Mouse (Mus musculus): ENCODE measurements at regions not wholly inside any gene's neighbourhood (a gene's known extent, or its start where the extent isn't known, plus 50 kb on each side); places are given as distances from the start of the nearest gene placed in this dataset.

GRCm38 (mm10) chr3:101181958-101182357, 71.9 kb upstream of the Ptgfrn start:
- Histone ChIP-seq H3K27ac (no peak overlapping the region), H3K4me1 (no peaks in the 10 kb centered on the region), H3K4me2 (no peak overlapping the region), H3K27me3 (replicated peaks) (no peaks in the 10 kb centered on the region), H3K9me3 (peaks cover 8% of the 10 kb centered on the region; the same call in 1 of the 2 replicates), H3K36me3 (replicated peaks) (no peaks in the 10 kb centered on the region), H3K4me3 (no peak overlapping the region), H3K9ac (no peak overlapping the region)
- no peak for ATAC-seq (replicated peaks)
- WGBS = 89% methylated on average over 11 of the region's 11 CpGs

DNA sequence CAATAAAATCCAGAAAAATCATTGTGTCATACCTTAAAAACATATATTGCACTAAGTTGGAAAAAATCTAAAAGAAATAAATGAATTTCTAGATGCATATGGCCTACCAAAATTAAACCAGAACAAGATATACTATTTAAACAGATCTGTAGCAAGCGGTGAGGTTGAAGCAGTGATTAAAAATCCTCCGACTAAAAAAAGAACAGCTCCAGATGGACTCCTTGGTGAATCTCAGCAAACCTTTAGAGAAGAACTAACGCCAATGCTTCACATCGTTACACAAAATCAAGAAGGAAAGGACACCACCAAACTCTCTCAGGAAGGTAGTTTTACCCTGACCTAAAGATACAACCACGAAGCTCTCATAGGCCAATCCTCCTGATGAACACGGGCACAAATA, 63.9 kb upstream of the Ptgfrn start:
- peaks cover 4% of the 10 kb centered on the region; the same call in 1 of the 2 replicates for H3K9me3 ChIP-seq
- no peaks in the 10 kb centered on the region for H3K27me3 ChIP-seq (replicated peaks)
- no peak overlapping the region for H3K4me2 ChIP-seq
- no peaks in the 10 kb centered on the region for H3K4me1 ChIP-seq
- no peak for ATAC-seq (replicated peaks)
- H3K27ac ChIP-seq = no peak overlapping the region
- no peak overlapping the region for H3K4me3 ChIP-seq
- no peaks in the 10 kb centered on the region for H3K36me3 ChIP-seq (replicated peaks)
- 93% methylated on average over 6 of the region's 6 CpGs for WGBS
- no peak overlapping the region for H3K9ac ChIP-seq

DNA sequence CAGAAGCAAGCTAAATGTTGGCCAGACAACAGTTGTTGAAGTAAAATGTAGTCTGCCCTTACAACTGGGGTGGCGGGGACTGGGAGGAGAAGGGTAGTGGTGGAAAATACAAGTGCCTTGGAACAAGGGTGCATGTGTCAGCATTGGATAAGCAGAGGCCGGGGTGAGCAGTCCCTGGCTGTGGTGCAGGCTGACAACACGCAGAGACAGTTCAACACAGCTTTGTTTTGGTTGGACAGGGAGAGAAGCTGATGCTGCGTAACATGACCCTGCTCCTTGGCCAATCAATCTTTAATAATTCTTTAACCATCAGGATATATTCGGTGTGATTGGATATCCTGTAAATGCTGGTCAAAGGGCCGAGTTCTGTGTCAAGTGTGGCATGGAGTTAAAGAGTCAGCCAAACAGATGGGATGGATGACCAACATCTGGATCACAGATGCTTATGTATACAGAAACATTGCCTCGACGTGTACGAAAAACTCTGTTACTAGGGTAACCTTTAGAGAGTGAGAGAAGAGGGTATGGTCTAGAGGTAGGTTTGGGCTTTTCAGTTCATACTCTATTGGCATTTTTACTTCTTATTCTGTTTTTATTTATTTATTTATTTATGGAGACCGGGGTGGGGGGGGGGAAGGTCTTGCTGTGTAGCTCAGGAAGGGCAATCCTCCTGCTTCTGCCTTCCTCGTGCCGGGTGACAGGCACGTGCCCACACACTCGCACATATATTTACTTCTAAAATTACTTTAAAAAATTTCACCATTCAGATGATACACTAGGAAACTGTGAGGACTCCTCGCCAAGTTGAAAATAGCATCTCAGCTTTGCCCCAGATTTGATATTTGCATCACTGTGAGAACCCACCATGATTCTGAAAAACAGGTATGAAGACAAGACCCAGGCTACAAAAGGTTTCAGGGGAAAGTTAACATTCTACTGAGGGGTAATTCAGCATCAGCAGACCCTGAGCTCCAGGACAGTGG, 60.2 kb upstream of the Ptgfrn start:
- no peaks in the 10 kb centered on the region for H3K4me1 ChIP-seq
- no peak overlapping the region for H3K4me2 ChIP-seq
- H3K4me3 ChIP-seq = no peak overlapping the region
- H3K9ac ChIP-seq = no peak overlapping the region
- WGBS = 87% methylated on average over 15 of the region's 15 CpGs
- H3K27ac ChIP-seq = no peak overlapping the region
- ATAC-seq (replicated peaks) = no peak
- no peaks in the 10 kb centered on the region for H3K9me3 ChIP-seq
- no peaks in the 10 kb centered on the region for H3K36me3 ChIP-seq (replicated peaks)
- H3K27me3 ChIP-seq (replicated peaks) = no peaks in the 10 kb centered on the region

GRCm38 (mm10) chr3:101167026-101167425, 56.9 kb upstream of the Ptgfrn start:
- no peak for ATAC-seq (replicated peaks)
- Histone ChIP-seq H3K27me3 (replicated peaks) (no peaks in the 10 kb centered on the region), H3K36me3 (replicated peaks) (no peaks in the 10 kb centered on the region), H3K4me3 (no peak overlapping the region), H3K4me1 (peaks cover 9% of the 10 kb centered on the region), H3K9ac (no peak overlapping the region), H3K27ac (no peak overlapping the region), H3K4me2 (no peak overlapping the region), H3K9me3 (no peaks in the 10 kb centered on the region)
- 92% methylated on average over 1 of the region's 1 CpGs for WGBS

DNA sequence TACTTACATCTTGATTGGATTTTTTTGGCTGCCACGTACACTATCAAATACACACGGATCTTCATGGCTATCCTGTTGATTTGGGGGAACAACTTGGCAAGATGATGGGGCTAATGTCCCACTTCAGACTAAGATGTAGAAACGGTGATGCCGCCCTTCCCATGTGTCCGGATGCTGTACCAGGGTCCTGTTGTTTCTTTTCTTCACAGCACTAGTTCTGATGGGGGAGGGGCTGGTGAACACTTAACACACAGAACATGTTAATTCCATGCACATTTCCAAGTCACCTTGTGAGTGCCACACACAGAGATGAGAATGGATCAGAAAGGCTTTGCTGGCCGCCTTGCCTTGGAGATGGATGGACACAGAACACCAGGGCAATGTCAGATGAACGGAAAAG, 56.5 kb upstream of the Ptgfrn start:
- H3K4me2 ChIP-seq = no peak overlapping the region
- no peak overlapping the region for H3K4me3 ChIP-seq
- ATAC-seq (replicated peaks) = no peak
- no peaks in the 10 kb centered on the region for H3K9me3 ChIP-seq
- H3K27ac ChIP-seq = no peak overlapping the region
- no peak overlapping the region for H3K9ac ChIP-seq
- WGBS = 95% methylated on average over 7 of the region's 7 CpGs
- H3K4me1 ChIP-seq = peaks cover 14% of the 10 kb centered on the region
- no peaks in the 10 kb centered on the region for H3K36me3 ChIP-seq (replicated peaks)
- no peaks in the 10 kb centered on the region for H3K27me3 ChIP-seq (replicated peaks)

GRCm38 (mm10) chr3:101165261-101165660, 55.2 kb upstream of the Ptgfrn start:
- no peaks in the 10 kb centered on the region for H3K9me3 ChIP-seq
- ATAC-seq (replicated peaks) = no peak
- H3K27ac ChIP-seq = no peak overlapping the region
- H3K9ac ChIP-seq = no peak overlapping the region
- H3K4me1 ChIP-seq = peaks cover 19% of the 10 kb centered on the region
- 68% methylated on average over 6 of the region's 6 CpGs for WGBS
- H3K4me3 ChIP-seq = no peak overlapping the region
- no peak overlapping the region for H3K4me2 ChIP-seq
- H3K36me3 ChIP-seq (replicated peaks) = no peaks in the 10 kb centered on the region
- no peaks in the 10 kb centered on the region for H3K27me3 ChIP-seq (replicated peaks)

- Histone ChIP-seq H3K27me3 (replicated peaks) (no peaks in the 10 kb centered on the region), H3K27ac (no peak overlapping the region), H3K36me3 (replicated peaks) (no peaks in the 10 kb centered on the region), H3K4me2 (no peak overlapping the region), H3K4me3 (no peak overlapping the region), H3K9ac (no peak overlapping the region), H3K4me1 (peaks cover 19% of the 10 kb centered on the region), H3K9me3 (no peaks in the 10 kb centered on the region)
- WGBS = 88% methylated on average over 5 of the region's 5 CpGs
- no peak for ATAC-seq (replicated peaks)
Observed at GRCm38 (mm10) chr3:101164771-101165170, 54.7 kb upstream of the Ptgfrn start.

DNA sequence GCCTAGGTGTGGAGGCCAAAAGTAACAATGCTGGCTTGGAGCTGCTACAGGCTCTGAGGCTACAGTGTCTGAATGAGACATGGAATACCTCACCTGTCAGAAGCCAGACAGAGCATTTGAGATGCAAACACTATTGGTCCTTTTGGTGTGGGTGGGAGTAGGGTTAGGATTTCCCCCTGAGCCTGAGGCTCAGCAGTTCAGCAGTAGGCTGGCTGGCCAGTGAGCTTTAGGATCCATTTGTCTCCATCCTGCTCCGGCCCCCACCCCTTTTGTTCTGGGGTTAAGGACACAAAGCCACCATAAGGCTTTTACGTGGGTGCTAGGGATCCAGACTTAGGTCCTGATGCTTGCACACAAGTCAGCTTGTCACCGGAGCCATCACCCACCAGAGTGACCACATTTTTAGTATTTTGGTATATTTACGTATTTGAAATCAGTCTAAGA, 53.9 kb upstream of the Ptgfrn start:
- H3K36me3 ChIP-seq (replicated peaks) = no peaks in the 10 kb centered on the region
- H3K4me1 ChIP-seq = peaks cover 19% of the 10 kb centered on the region
- 82% methylated on average over 4 of the region's 4 CpGs for WGBS
- H3K4me3 ChIP-seq = no peak overlapping the region
- H3K4me2 ChIP-seq = no peak overlapping the region
- no peaks in the 10 kb centered on the region for H3K27me3 ChIP-seq (replicated peaks)
- no peaks in the 10 kb centered on the region for H3K9me3 ChIP-seq
- H3K27ac ChIP-seq = no peak overlapping the region
- no peak for ATAC-seq (replicated peaks)
- H3K9ac ChIP-seq = no peak overlapping the region

DNA sequence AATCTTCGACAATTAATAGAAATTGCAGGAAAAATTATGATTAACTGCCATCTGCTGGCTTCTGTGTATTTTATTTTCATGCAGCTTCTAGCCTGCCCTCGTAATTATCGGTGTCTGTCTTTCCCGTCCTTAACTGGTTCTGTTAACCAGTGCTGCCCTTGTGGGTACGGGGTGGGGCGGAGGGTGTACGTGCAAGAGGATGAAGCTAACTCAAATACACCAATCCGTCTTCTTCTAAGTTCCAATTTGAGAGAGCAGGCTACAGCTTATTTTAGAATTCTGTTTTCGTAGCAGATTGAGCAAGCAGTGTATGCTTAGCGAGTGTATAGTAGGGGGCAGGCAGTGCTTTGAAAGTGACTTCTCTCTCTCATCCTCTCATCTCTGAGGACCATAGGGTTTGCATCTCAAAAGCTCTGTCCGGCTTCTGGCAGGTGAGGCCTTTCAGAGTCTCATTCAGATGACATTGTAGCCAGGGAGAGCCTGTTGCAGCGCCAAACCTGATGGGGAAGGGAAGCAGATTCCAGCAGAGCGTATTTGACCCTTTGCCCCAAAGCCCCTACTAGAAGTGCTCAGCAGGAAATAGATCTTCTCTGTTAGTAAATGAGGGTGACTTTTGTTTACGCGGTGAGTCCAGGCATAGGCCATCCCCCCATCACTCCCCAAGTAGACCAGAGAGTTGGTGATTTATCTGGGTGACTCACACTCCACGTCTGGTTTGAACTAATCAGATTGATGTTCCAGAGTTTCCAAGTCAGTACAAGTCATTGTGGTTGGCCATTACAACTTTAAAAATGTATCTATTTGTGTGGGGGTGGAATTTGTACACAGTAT, 53.3 kb upstream of the Ptgfrn start:
- Histone ChIP-seq H3K4me2 (no peak overlapping the region; the same call in 1 of the 2 replicates), H3K36me3 (replicated peaks) (no peaks in the 10 kb centered on the region), H3K9ac (no peak overlapping the region), H3K4me1 (peaks cover 19% of the 10 kb centered on the region), H3K27ac (no peak overlapping the region), H3K4me3 (no peak overlapping the region), H3K27me3 (replicated peaks) (no peaks in the 10 kb centered on the region), H3K9me3 (no peaks in the 10 kb centered on the region)
- ATAC-seq (replicated peaks) = peak; percentile 65
- 36% methylated on average over 16 of the region's 16 CpGs for WGBS

DNA sequence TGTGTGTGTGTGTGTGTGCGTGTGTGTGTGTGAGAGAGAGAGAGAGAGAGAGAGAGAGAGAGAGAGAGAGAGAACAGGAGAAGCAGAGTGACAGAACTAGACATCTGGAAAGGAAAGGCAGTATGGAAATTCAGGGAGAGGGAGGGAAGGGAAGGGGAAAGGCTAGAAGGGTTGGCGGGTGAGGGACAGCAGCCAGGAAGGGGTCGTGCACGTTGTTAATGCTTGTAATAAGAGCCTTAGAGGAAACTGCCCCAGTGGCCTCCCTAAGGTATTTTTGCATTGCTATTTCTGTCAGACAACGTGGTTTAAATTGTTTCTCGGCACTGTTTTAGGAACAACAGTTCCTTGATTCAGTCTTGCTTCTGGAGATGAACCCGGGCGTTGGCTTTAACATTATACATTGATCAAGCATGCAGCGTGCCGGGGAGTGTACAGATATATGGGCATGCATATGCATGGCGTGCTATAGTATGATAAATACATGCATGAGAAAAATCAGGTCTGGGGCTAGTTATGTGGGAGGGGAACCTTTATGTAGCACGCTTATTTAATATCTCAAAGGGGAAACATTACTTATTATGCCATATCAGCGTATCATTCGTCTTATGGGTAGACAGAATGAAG, 52.6 kb upstream of the Ptgfrn start:
- Histone ChIP-seq H3K27ac (peak overlapping the region; percentile 56), H3K9ac (no peak overlapping the region), H3K4me1 (peaks cover 19% of the 10 kb centered on the region), H3K4me2 (peak overlapping the region; percentile 19), H3K9me3 (no peaks in the 10 kb centered on the region), H3K36me3 (replicated peaks) (no peaks in the 10 kb centered on the region), H3K4me3 (no peak overlapping the region), H3K27me3 (replicated peaks) (no peaks in the 10 kb centered on the region)
- ATAC-seq (replicated peaks) = peak; percentile 53
- WGBS = 39% methylated on average over 14 of the region's 14 CpGs

DNA sequence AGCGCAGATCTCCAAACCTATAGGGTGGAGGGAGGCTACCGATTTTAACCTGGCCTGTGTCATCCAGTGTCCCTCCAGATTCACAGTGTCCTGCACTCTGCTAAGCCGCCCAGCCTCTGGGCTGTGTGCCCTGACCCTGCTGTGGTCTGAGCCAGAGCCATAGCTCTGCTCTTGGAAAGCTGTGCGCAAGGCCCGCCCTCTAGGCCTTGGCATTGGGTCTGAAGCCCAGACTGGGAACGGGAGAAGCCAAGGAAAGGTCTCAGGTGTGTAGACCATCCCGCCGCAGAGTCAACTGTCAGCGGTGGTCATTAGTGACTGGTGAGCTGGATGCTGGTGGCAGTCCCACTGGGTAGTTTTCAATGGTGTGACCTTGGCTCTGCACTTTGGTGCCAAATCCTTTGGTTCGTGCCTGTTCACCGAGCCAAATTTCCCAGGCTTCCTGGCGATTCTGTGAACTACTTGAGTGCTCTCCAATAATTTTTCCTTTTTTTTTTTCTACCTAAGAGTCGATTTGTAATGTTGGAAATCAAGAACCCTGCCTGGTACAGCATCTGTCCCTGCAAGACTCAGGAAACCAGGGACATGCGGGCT, 52.0 kb upstream of the Ptgfrn start:
- no peak overlapping the region for H3K9ac ChIP-seq
- WGBS = 45% methylated on average over 14 of the region's 14 CpGs
- peak; percentile 48; the same call in 1 of the 2 replicates for ATAC-seq (replicated peaks)

More for the DNA sequence above, 52.0 kb upstream of the Ptgfrn start:
- Histone ChIP-seq H3K9me3 (no peaks in the 10 kb centered on the region), H3K4me1 (peaks cover 19% of the 10 kb centered on the region), H3K4me2 (peak overlapping the region; percentile 3; the same call in 1 of the 2 replicates), H3K27ac (peak overlapping the region; percentile 56), H3K27me3 (replicated peaks) (no peaks in the 10 kb centered on the region), H3K4me3 (no peak overlapping the region), H3K36me3 (replicated peaks) (no peaks in the 10 kb centered on the region)

Measured in midbrain, embryonic 15.5 days (tissue).